Mouse (Mus musculus): ENCODE data around the gene Armc12. TPM values are rescaled to one million over a fixed set of nuclear protein-coding genes. Genes with fewer than 3 reads are reported as not detected.
A peak's percentile ranks its signal among the peaks of the same experiment; 100 is the strongest.

The Armc12 gene
- total and polyA plus RNA-seq, 3 experiments: 0.15 TPM; not detected in 2

DNA sequence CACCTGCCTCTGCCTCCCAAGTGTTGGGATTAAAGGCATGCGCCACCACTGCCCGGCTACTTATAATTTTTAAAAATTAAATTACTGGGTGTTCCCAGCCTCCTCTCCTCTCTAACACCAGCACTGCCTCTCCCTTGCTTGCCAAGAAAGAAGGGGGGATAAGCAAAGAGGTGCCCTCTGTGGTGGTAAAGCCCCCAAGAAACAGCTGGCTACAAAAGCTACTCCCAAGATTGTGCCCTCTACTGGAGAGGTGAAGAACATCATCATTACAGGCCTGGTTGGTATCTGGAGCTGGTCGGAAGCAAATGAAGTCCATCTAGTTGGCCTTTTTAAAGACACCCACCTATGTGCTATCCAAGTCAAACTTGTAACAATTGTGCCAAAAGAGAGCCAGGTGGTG is 10.8 kb upstream of the Armc12 start:
- Histone ChIP-seq H3K4me3 (ENCODE audit: control insufficient read depth in 1 of 2, insufficient read depth in 1 of 2, low read depth in 2 of 2, low read length in 2 of 2) (no peak overlapping the region), H3K79me2 (ENCODE audit: control insufficient read depth, insufficient read depth, low read length, poor library complexity) (peaks cover 5% of the 10 kb centered on the region; the same call in 1 of the 2 replicates), H3K4me1 (ENCODE audit: control insufficient read depth in 1 of 2, insufficient read depth in 2 of 2, low read length in 2 of 2) (peaks cover 6 to 39% of the 10 kb centered on the region in 2 experiments; a peak in 3 of 4 replicates), H3K27ac (ENCODE audit: control insufficient read depth, low read depth, low read length) (no peak overlapping the region), H3K9ac (ENCODE audit: control insufficient read depth, low read depth, low read length, poor library complexity, severe bottlenecking) (no peak overlapping the region), H3K36me3 (ENCODE audit: control insufficient read depth in 1 of 2, insufficient read depth in 2 of 2, low read length in 2 of 2) (peaks cover 0 to 19% of the 10 kb centered on the region in 2 experiments; a peak in 2 of 4 replicates), H3K27me3 (ENCODE audit: control insufficient read depth in 1 of 2, insufficient read depth in 2 of 2, low read length in 2 of 2) (no peaks in the 10 kb centered on the region), H3K9me3 (replicated peaks; ENCODE audit: insufficient read depth, low read length) (no peaks in the 10 kb centered on the region)
- TF ChIP-seq CTCF (IDR thresholded peaks at IDR 0.05 in 2 of 3, conservative IDR thresholded peaks at IDR 0.05 in 1 of 3; ENCODE audit: control insufficient read depth in 1 of 3, insufficient read depth in 1 of 3, low read depth in 2 of 3, low read length in 3 of 3, poor library complexity in 1 of 3, severe bottlenecking in 1 of 3): peak; percentile 45 to 73 (median 66)
- no peak for TF ChIP-seq SIN3A (IDR thresholded peaks at IDR 0.05; ENCODE audit: low read length)
- DNase-seq (ENCODE audit: low read depth, low spot score): peak; percentile 61

DNA sequence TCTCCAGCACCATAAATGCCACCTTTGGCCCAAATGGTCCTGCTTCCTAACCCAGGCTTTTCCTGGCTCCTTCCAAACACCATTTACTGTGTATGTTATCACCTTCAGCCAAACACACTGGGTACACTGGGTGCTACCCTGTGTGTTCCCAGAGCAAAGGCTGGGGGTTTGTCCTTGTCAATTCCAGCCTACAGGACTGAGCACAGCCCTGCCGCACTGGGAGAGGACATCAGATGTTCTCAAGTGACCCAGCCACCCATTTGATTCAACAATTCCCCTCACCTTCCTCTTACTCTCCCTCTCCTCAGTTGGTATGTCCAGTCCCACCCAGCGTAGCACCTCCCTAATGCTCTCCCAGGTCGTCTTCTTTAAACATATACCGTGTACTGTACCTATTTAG is 10.0 kb upstream of the Armc12 start:
- no peak for DNase-seq (ENCODE audit: low read depth, low spot score)
- Histone ChIP-seq H3K9ac (ENCODE audit: control insufficient read depth, low read depth, low read length, poor library complexity, severe bottlenecking) (no peak overlapping the region), H3K27me3 (ENCODE audit: control insufficient read depth in 1 of 2, insufficient read depth in 2 of 2, low read length in 2 of 2) (no peaks in the 10 kb centered on the region), H3K9me3 (replicated peaks; ENCODE audit: insufficient read depth, low read length) (no peaks in the 10 kb centered on the region), H3K4me1 (ENCODE audit: control insufficient read depth in 1 of 2, insufficient read depth in 2 of 2, low read length in 2 of 2) (peaks cover 6 to 39% of the 10 kb centered on the region in 2 experiments; a peak in 3 of 4 replicates), H3K4me3 (ENCODE audit: control insufficient read depth in 1 of 2, insufficient read depth in 1 of 2, low read depth in 2 of 2, low read length in 2 of 2) (no peak overlapping the region), H3K79me2 (ENCODE audit: control insufficient read depth, insufficient read depth, low read length, poor library complexity) (peaks cover 5% of the 10 kb centered on the region; the same call in 1 of the 2 replicates), H3K36me3 (ENCODE audit: control insufficient read depth in 1 of 2, insufficient read depth in 2 of 2, low read length in 2 of 2) (peaks cover 0 to 21% of the 10 kb centered on the region in 2 experiments; a peak in 2 of 4 replicates), H3K27ac (ENCODE audit: control insufficient read depth, low read depth, low read length) (no peak overlapping the region)
- TF ChIP-seq MEF2A (IDR thresholded peaks at IDR 0.05; ENCODE audit: extremely low read depth, insufficient replicate concordance, low read depth, low read length, poor library complexity, severe bottlenecking) (no peak), E2F4 (IDR thresholded peaks at IDR 0.05; ENCODE audit: borderline replicate concordance, low read depth, low read length) (no peak)

DNA sequence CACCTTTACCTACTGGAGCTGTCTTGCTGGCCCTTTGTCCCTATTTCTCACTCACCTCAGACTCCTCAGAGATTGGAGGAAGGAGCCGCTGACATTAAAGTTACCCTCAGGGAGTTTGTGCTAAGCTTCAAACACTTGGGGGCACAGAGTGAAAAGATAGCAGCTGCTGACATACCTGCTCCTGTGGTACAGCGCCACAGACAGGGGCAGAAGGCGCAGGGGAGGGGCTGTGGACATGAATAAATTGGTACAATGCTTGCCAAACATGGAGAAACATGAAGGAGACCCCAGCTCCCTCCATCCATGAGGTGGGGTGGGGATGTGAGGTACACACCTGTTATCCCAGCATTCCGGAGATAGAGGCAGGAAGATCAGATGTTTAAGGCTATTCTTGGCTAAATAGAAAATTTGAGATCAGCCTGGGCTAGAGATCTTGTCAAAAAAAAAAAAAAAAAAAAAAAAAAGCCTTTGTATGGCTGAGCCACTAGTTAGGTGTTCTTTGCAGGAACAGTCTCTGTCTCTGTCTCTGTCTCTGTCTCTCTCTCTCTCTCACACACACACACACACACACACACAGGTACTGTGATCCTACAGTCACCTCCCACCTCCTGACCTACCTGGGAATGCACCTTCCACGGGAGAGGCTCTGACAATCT is 9.4 kb upstream of the Armc12 start:
- Histone ChIP-seq H3K27me3 (ENCODE audit: control insufficient read depth in 1 of 2, insufficient read depth in 2 of 2, low read length in 2 of 2) (no peaks in the 10 kb centered on the region), H3K4me3 (ENCODE audit: control insufficient read depth in 1 of 2, insufficient read depth in 1 of 2, low read depth in 2 of 2, low read length in 2 of 2) (no peak overlapping the region), H3K27ac (ENCODE audit: control insufficient read depth, low read depth, low read length) (no peak overlapping the region), H3K9ac (ENCODE audit: control insufficient read depth, low read depth, low read length, poor library complexity, severe bottlenecking) (no peak overlapping the region), H3K9me3 (replicated peaks; ENCODE audit: insufficient read depth, low read length) (no peaks in the 10 kb centered on the region), H3K4me1 (ENCODE audit: control insufficient read depth in 1 of 2, insufficient read depth in 2 of 2, low read length in 2 of 2) (peaks cover 6 to 34% of the 10 kb centered on the region in 2 experiments; a peak in 3 of 4 replicates), H3K36me3 (ENCODE audit: control insufficient read depth in 1 of 2, insufficient read depth in 2 of 2, low read length in 2 of 2) (peaks cover 0 to 20% of the 10 kb centered on the region in 2 experiments; a peak in 2 of 4 replicates), H3K79me2 (ENCODE audit: control insufficient read depth, insufficient read depth, low read length, poor library complexity) (peaks cover 5% of the 10 kb centered on the region; the same call in 1 of the 2 replicates)
- TF ChIP-seq GATA1 (IDR thresholded peaks at IDR 0.05; ENCODE audit: low read depth, low read length) (no peak), MYB (IDR thresholded peaks at IDR 0.05; ENCODE audit: low read depth, low read length) (no peak), ZNF384 (IDR thresholded peaks at IDR 0.05; ENCODE audit: low read depth, low read length) (peak; percentile 73)
- DNase-seq (ENCODE audit: low read depth, low spot score): no peak
